Mouse (Mus musculus): ENCODE data around the gene Cpt1b.

DNA sequence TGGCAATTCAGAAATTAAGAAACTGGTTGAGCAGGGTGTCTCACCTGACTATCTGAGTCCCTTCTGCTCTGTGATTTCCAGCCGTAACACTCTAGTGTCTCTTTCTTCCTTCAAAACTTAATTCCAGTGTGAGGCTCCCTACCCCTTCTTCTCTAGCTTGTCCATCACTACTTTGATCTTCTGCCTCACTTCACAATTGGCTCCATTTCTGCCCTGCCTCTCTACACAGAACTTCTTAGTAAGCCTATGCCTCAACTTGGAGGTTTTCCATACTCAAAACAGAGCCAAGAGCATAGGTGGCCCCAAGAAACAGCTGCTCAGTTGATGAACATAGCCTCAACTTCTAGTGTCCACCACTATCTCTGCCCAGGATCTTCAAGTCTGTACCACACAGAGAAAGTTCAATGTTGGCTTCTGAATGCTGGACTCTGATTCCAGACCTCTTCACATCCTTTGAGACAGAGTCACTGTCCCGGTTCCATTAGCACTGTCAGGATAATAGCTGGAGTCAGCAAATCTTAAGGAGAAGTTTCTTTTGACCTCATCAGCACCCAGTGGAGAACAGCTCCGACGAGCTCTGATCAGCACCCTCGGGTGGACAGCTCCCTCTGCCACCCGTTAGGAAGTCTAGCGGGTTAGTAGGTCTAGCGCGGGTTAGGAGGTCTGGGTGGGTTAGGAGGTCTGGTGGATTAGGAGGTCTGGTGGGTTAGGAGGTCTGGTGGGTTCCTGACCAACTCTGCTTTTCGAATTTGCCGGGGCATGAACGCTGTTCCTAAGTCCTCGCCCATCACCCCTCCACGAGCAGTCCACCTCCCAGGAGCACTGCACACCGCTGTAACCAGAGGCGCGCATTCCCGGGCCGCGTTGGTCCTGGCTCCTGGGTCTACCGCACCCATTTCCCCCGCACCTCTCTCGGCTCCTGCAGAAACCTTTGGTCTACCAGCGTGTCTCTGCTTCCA is 27.5 kb upstream of the Cpt1b start:
- peak; percentile 58 for TF ChIP-seq GATA1 (IDR thresholded peaks at IDR 0.05; ENCODE audit: low read length)
- TF ChIP-seq TAL1 (IDR thresholded peaks at IDR 0.05; ENCODE audit: low read length): no peak

Measured in erythroblast, embryonic 14.5 days (primary cell).